Mouse (Mus musculus): ENCODE results near the gene C8a. TPM values are rescaled to one million over a fixed set of nuclear protein-coding genes. Genes with fewer than 3 reads are reported as not detected.

The C8a gene
- polyA plus RNA-seq, 1 experiment from 2014 or later = 9.9 TPM

DNA sequence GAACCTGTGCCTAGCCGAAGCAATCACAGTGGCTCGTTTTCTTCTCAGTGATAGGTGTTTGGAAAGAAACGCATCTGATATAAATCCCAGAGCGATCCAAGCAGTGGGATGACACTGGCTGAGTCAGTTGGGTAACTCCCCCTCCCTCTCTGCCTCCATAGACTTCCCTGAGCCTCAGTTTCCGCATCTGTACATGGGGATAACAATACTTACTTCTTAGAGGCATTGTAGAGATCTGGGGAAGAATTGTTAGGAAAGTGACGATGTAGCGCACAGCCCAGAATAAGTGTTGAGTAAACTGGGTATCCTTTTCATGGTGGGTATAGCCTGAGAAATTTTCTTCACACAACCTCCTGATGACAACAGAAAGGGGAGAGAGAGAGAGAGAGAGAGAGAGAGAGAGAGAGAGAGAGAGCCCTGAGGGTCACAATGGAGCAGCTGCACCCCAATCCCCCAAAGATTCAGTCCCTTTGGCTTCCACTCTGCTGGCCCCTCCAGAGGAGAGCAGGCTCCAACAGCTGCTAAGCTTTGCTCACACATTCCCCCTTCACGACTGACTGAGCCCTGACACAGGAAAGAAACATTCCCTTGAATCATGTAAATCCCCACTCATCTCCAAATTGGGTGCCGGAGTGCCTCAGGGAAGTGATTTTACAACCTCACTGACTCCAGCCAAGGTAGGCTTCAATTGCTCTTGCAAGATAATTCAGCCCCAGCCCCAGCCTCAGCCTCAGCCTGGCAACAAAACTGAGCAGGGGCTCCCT lies 12.5 kb upstream of the C8a start:
- H3K9me3 ChIP-seq (replicated peaks) = no peaks in the 10 kb centered on the region
- 62% methylated on average over 9 of the region's 9 CpGs for WGBS (ENCODE audit: insufficient replicate concordance)
- no peak overlapping the region for H3K9ac ChIP-seq
- no peak overlapping the region for H3K27ac ChIP-seq (replicated peaks)
- no peak overlapping the region for H3K4me3 ChIP-seq (replicated peaks)
- no peaks in the 10 kb centered on the region for H3K36me3 ChIP-seq (replicated peaks)
- H3K27me3 ChIP-seq = no peaks in the 10 kb centered on the region
- H3K4me2 ChIP-seq = no peak overlapping the region
- no peaks in the 10 kb centered on the region for H3K4me1 ChIP-seq (replicated peaks)
- ATAC-seq (ENCODE audit: insufficient read depth) = no peak

DNA sequence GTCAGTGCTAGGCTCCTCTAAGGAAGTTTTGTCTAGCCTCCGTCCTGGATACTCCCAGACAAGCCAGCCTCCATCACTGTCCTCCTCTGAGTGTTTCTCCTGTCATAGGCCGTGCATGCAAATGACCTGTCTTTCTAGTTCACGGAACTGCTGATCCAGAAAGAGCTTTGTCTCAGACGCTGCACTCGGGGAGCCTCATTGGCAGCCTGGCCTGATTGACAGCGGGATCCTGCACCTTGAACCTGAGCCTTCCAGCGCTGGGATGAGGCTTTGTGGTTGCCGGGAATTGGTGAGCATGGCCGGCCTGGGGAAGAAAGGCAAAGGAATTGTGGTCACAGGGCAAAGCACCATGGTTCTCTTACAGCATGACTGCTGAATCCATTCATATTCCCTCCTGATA lies 11.3 kb upstream of the C8a start:
- no peaks in the 10 kb centered on the region for H3K4me1 ChIP-seq (replicated peaks)
- 61% methylated on average over 9 of the region's 9 CpGs for WGBS (ENCODE audit: insufficient replicate concordance)
- H3K4me3 ChIP-seq (replicated peaks) = no peak overlapping the region
- no peaks in the 10 kb centered on the region for H3K27me3 ChIP-seq
- H3K27ac ChIP-seq (replicated peaks) = no peak overlapping the region
- ATAC-seq (ENCODE audit: insufficient read depth) = no peak
- no peak overlapping the region for H3K4me2 ChIP-seq
- no peak overlapping the region for H3K9ac ChIP-seq
- no peaks in the 10 kb centered on the region for H3K9me3 ChIP-seq (replicated peaks)
- no peaks in the 10 kb centered on the region for H3K36me3 ChIP-seq (replicated peaks)

DNA sequence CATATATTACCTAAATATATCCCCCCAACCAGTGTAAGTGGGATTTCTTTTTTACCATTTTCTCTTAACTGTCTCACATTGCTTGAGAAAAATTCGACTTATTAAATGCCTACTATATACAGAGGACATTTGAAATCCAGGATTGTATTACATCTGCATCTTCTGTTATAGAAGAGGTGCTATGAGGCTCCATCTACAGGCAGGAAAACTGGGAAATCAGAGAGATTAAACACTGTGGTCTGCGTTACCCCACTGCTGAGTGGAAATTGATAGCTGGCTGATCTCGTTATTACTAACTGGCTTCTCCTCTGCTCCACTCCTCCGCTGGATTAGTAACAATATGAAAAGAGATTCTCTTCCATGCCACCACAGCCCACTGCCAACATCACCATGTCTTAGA lies 366 bp downstream of the C8a start:
- no peak overlapping the region for H3K9ac ChIP-seq
- no peaks in the 10 kb centered on the region for H3K27me3 ChIP-seq
- H3K4me2 ChIP-seq = no peak overlapping the region
- 40% methylated on average over 4 of the region's 4 CpGs for WGBS (ENCODE audit: insufficient replicate concordance)
- H3K4me1 ChIP-seq (replicated peaks) = no peaks in the 10 kb centered on the region
- no peaks in the 10 kb centered on the region for H3K9me3 ChIP-seq (replicated peaks)
- ATAC-seq (ENCODE audit: insufficient read depth) = no peak
- H3K36me3 ChIP-seq (replicated peaks) = no peaks in the 10 kb centered on the region
- H3K27ac ChIP-seq (replicated peaks) = peak overlapping the region; percentile 49
- H3K4me3 ChIP-seq (replicated peaks) = peak overlapping the region; percentile 44

DNA sequence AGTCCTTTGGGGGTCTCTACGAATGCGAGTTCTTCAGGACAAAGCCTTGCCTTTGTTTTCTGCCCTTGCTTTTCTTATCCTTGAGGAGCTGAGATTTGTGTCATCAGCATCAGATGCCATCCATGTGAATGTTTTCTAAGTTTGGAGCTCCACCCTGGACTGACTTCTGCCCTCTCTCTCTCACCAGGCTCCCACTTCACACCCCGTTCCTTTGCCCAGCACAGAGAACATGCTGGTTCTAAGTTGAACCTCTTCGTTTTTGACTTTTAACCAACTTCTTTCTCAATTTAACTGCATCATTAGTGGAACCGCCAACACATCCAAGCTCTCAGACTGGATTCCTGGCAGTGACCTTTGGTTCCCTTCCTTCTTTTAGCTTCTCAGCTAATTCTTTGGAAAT lies 6.0 kb downstream of the C8a start:
- 56% methylated on average over 5 of the region's 5 CpGs for WGBS (ENCODE audit: insufficient replicate concordance)
- Histone ChIP-seq H3K27ac (replicated peaks) (no peak overlapping the region), H3K4me3 (replicated peaks) (no peak overlapping the region), H3K9me3 (replicated peaks) (no peaks in the 10 kb centered on the region), H3K36me3 (replicated peaks) (no peaks in the 10 kb centered on the region), H3K27me3 (no peaks in the 10 kb centered on the region), H3K9ac (no peak overlapping the region), H3K4me1 (replicated peaks) (no peaks in the 10 kb centered on the region), H3K4me2 (no peak overlapping the region)
- no peak for ATAC-seq (ENCODE audit: insufficient read depth)

DNA sequence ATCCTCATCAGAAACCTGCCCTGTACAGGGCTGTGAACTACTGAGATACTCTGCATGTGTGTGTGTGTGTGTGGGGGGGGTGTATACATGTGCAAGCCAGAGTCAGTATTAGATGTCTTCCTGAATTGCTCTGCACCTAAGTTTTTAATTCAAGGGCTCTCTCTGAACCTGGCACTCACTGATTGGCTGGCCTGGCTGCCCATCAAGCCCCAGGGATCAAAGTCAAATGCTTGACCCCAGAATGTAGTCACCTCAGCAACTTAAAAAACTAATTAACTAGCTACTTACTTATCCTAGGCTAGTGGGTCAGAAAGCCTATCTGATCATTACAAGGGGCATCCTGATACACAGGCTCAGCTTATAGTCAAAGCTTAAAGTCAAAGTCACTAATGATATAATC lies 6.6 kb downstream of the C8a start:
- Histone ChIP-seq H3K9me3 (replicated peaks) (no peaks in the 10 kb centered on the region), H3K36me3 (replicated peaks) (no peaks in the 10 kb centered on the region), H3K27ac (replicated peaks) (no peak overlapping the region), H3K4me1 (replicated peaks) (no peaks in the 10 kb centered on the region), H3K27me3 (no peaks in the 10 kb centered on the region), H3K9ac (no peak overlapping the region), H3K4me3 (replicated peaks) (no peak overlapping the region), H3K4me2 (no peak overlapping the region)
- ATAC-seq (ENCODE audit: insufficient read depth) = no peak

DNA sequence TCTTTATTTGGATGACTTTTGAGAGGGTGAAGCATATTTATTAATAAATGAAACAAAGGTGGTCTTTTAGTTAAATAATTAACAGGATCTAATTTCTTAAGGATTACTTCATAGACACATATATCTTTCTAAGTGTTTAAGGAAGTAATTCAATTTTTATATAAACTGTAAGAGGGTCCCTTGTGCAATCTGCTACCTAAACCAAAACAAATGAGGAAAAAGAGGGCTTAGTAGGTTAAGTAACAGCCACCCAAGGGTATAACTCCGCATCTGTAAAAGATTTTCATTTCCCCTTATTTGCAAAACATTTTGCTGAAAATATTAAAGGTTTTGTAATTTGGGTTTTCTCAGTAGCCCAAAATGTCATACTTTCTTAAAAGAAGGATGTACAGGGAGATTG lies 11.8 kb downstream of the C8a start:
- no peak for ATAC-seq (ENCODE audit: insufficient read depth)
- WGBS (ENCODE audit: insufficient replicate concordance) = 56% methylated on average over 1 of the region's 1 CpGs
- H3K9me3 ChIP-seq (replicated peaks) = no peaks in the 10 kb centered on the region
- no peak overlapping the region for H3K9ac ChIP-seq
- no peak overlapping the region for H3K4me3 ChIP-seq (replicated peaks)
- no peaks in the 10 kb centered on the region for H3K27me3 ChIP-seq
- H3K4me2 ChIP-seq = no peak overlapping the region
- no peaks in the 10 kb centered on the region for H3K36me3 ChIP-seq (replicated peaks)
- H3K4me1 ChIP-seq (replicated peaks) = no peaks in the 10 kb centered on the region
- no peak overlapping the region for H3K27ac ChIP-seq (replicated peaks)

DNA sequence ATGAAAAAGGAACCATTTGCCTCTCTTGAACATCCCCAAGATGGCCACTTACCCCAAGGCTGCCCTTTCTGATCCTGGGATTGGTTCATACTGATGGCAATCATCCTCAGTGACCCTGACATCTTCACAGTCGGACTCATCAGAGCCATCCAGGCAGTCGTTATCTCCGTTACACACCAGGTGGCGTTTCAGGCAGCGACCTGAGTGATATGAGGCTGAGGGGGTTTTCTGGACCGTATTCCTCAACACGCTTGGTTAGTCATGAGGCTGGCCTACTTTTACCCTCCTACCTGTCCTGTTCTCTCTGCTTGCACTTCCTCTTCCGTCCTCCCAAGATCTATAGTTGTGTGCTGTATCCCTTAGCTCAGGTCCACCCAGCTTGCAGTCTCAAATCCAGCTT lies 15.0 kb downstream of the C8a start:
- no peaks in the 10 kb centered on the region for H3K9me3 ChIP-seq (replicated peaks)
- ATAC-seq (ENCODE audit: insufficient read depth) = no peak
- no peak overlapping the region for H3K4me3 ChIP-seq (replicated peaks)
- H3K27ac ChIP-seq (replicated peaks) = no peak overlapping the region
- no peak overlapping the region for H3K4me2 ChIP-seq
- no peaks in the 10 kb centered on the region for H3K36me3 ChIP-seq (replicated peaks)
- no peak overlapping the region for H3K9ac ChIP-seq
- H3K4me1 ChIP-seq (replicated peaks) = no peaks in the 10 kb centered on the region
- H3K27me3 ChIP-seq = no peaks in the 10 kb centered on the region
- WGBS (ENCODE audit: insufficient replicate concordance) = 62% methylated on average over 8 of the region's 8 CpGs

DNA sequence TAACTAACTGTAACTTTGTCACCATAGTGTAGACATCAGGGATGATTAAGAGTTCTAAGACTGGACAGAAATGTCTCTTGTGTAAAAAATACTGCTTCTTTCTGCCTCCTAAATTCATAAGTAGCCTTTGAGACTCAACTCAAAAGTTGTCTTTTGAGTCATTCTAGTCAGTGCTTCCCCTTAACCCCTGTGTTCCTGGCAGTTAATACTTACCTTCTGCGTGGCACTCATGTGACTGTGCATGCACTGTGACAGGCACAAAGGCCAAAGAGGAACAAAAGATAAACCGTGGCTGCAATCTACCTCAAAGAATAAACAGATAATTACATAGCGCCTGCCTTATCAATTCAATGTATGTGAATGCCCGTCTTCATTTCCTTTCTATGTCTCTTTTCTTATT lies 18.4 kb downstream of the C8a start:
- no peak for ATAC-seq (ENCODE audit: insufficient read depth)
- 0 out of 2 replicates have a peak, but pooled peaks cover 3% of the 10 kb centered on the region for H3K36me3 ChIP-seq (replicated peaks)
- WGBS (ENCODE audit: insufficient replicate concordance) = 42% methylated on average over 4 of the region's 4 CpGs

DNA sequence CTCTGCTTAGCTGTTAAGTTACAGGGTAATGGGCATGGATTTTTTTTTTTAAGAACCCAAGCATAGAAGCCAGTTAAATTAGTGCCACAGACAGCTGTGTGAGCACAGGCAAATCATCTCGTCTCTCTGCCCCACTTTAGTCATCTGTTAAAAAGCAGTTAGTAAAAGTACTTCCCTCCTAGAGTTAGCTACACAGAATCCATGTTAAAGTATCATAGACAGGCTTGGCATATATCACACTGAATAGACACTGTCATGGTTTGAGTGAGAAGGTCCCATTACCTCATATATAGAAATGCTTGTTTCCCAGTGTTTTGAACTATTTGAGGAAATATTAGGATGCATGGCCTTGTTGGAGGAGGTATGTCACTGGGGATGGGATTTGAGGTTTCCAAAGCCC lies 19.2 kb downstream of the C8a start, which contains the start of gene Gm17662:
TSS of gene Gm17662 (plus strand) at position 301 of the 400 bp plus-strand sequence.
- H3K4me2 ChIP-seq = no peak within 1 kb of the TSS
- no peak for ATAC-seq (ENCODE audit: insufficient read depth)
- H3K27ac ChIP-seq (replicated peaks) = no peak within 1 kb of the TSS
- WGBS (ENCODE audit: insufficient replicate concordance) = 46% methylated on average over 1 of the region's 1 CpGs
- no peak within 1 kb of the TSS for H3K4me3 ChIP-seq (replicated peaks)
- no peaks in the 10 kb centered on the region for H3K4me1 ChIP-seq (replicated peaks)
- no peak within 1 kb of the TSS for H3K9ac ChIP-seq
- H3K36me3 ChIP-seq (replicated peaks) = 0 out of 2 replicates have a peak, but pooled peaks cover 3% of the 10 kb centered on the region
- no peaks in the 10 kb centered on the region for H3K27me3 ChIP-seq
- H3K9me3 ChIP-seq (replicated peaks) = no peaks in the 10 kb centered on the region

More for the DNA sequence above, 18.4 kb downstream of the C8a start:
- Histone ChIP-seq H3K4me2 (no peak overlapping the region), H3K4me3 (replicated peaks) (no peak overlapping the region), H3K9ac (no peak overlapping the region), H3K9me3 (replicated peaks) (no peaks in the 10 kb centered on the region), H3K27me3 (no peaks in the 10 kb centered on the region), H3K4me1 (replicated peaks) (no peaks in the 10 kb centered on the region), H3K27ac (replicated peaks) (no peak overlapping the region)

DNA sequence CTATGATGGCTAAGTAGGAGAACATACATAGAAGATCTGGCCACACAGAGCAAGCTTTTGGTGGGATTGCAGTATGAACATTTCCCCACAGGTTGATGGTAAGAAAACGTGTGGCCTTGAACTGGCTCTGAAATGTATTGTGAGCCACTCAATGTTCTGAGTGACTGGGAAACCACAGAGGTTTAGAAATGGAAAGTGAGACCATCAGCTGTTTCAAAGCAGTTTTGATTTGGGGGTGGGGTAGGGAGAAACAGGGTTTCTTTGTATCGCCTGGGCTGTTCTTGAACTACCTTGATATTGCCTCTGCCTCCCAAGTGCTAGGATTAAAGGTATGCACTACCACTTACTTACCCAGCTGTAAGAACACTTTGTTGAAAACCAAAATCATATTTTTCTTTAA lies 21.0 kb downstream of the C8a start:
- Histone ChIP-seq H3K36me3 (replicated peaks) (0 out of 2 replicates have a peak, but pooled peaks cover 3% of the 10 kb centered on the region), H3K4me2 (no peak overlapping the region), H3K4me3 (replicated peaks) (no peak overlapping the region), H3K9me3 (replicated peaks) (no peaks in the 10 kb centered on the region), H3K4me1 (replicated peaks) (no peaks in the 10 kb centered on the region), H3K27ac (replicated peaks) (no peak overlapping the region), H3K27me3 (no peaks in the 10 kb centered on the region), H3K9ac (no peak overlapping the region)
- WGBS (ENCODE audit: insufficient replicate concordance) = 59% methylated on average over 2 of the region's 2 CpGs
- ATAC-seq (ENCODE audit: insufficient read depth) = no peak

DNA sequence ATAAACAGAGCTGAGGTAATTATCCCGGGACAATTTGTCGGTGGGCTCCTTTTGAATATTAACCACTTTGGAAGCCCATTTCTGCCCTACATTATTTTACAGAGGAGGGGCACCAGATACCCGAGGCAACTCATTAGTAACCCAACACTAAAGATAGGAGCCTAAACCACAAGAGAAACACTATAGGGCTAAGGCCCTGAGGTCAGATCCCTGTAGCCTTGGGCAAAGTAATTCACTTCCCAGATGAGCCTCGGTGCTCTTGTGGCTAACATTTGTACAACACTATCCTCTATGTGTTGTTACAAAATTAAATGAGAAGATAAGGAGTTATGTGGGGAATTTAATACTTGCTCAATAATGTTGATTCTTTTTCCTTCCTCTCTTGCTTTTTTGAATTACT lies 32.7 kb downstream of the C8a start:
- no peak for ATAC-seq (ENCODE audit: insufficient read depth)
- Histone ChIP-seq H3K4me3 (replicated peaks) (no peak overlapping the region), H3K27ac (replicated peaks) (no peak overlapping the region), H3K4me2 (no peak overlapping the region), H3K9me3 (replicated peaks) (no peaks in the 10 kb centered on the region), H3K9ac (no peak overlapping the region), H3K27me3 (no peaks in the 10 kb centered on the region), H3K36me3 (replicated peaks) (no peaks in the 10 kb centered on the region; the same call in 1 of the 2 replicates), H3K4me1 (replicated peaks) (no peaks in the 10 kb centered on the region)
- WGBS (ENCODE audit: insufficient replicate concordance) = 61% methylated on average over 4 of the region's 4 CpGs

DNA sequence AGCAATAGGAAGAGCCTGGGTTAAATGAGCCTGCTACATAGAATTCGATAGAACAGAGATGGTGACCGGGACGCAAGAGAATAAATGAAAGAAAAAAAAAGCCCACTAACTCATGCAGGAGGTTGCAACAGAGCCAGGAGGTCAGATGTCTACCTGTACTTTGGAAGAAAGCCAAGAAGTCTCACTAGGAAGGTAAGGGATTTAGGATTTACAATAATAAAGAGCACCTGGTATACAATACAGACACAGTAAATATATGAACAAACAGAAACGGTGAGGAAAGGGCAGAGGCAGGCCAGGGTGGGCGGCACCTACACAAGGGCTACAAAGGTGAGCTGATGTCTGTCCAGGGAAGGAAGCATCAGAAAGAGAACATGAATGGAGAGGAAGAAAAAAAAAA lies 34.0 kb downstream of the C8a start:
- no peak; the same call in 1 of the 2 replicates for ATAC-seq (ENCODE audit: insufficient read depth)
- Histone ChIP-seq H3K36me3 (replicated peaks) (no peaks in the 10 kb centered on the region; the same call in 1 of the 2 replicates), H3K27ac (replicated peaks) (no peak overlapping the region), H3K27me3 (no peaks in the 10 kb centered on the region), H3K9me3 (replicated peaks) (no peaks in the 10 kb centered on the region), H3K9ac (no peak overlapping the region), H3K4me3 (replicated peaks) (no peak overlapping the region), H3K4me2 (no peak overlapping the region), H3K4me1 (replicated peaks) (no peaks in the 10 kb centered on the region)
- 64% methylated on average over 5 of the region's 5 CpGs for WGBS (ENCODE audit: insufficient replicate concordance)
